Mouse (Mus musculus) lung, adult 2 months (tissue): Measurements from ENCODE around the gene Sipa1l1. TPM values are rescaled to one million over a fixed set of nuclear protein-coding genes. Genes with fewer than 3 reads are reported as not detected.

Experiments used
- DNase-seq: peaks from one replicate; pipeline ENCODE4 v3.0.0; 2022
- H3K4me1 ChIP-seq: fragments of 200-500 bp; 2 replicates; pipeline ENCODE4 v1.6.1; 2011; ENCODE audit warnings: low read length; ENCODE audit not compliant: control insufficient read depth, insufficient read depth
- H3K4me3 ChIP-seq: fragments of 200-500 bp; replicated peaks from 2 replicates; pipeline ENCODE3; 2011; ENCODE audit warnings: low read depth, mild to moderate bottlenecking, control low read depth, low read length; ENCODE audit errors: extremely low read depth
- CTCF ChIP-seq: fragments of 200-500 bp; IDR thresholded peaks from 2 replicates; pipeline ENCODE4 v1.5.1; 2011; ENCODE audit warnings: mild to moderate bottlenecking, low read length, control low read depth; ENCODE audit not compliant: insufficient read depth
- POLR2A ChIP-seq: fragments of 200-500 bp; IDR thresholded peaks from 2 replicates; pipeline ENCODE4 v1.6.1; 2011; ENCODE audit warnings: low read depth, mild to moderate bottlenecking, control low read depth, low read length, borderline replicate concordance; ENCODE audit errors: extremely low read depth
- WGBS: fragments of 180-500 bp; shearing (Covaris S2); methylation state at CpG from one replicate; pipeline ENCODE4 v1.1.7; 2018; 5-methylcytosine and 5-hydroxymethylcytosine counted together
- polyA plus RNA-seq: library from polyadenylated mRNA; depleted of rRNA; stranded (reverse); fragments of >200 nt; gene quantifications from 2 replicates; pipeline ENCODE4 v1.2.3, GENCODE M21; 2012

The Sipa1l1 gene
- polyA plus RNA-seq, 1 experiment, result 26.9 TPM

DNA sequence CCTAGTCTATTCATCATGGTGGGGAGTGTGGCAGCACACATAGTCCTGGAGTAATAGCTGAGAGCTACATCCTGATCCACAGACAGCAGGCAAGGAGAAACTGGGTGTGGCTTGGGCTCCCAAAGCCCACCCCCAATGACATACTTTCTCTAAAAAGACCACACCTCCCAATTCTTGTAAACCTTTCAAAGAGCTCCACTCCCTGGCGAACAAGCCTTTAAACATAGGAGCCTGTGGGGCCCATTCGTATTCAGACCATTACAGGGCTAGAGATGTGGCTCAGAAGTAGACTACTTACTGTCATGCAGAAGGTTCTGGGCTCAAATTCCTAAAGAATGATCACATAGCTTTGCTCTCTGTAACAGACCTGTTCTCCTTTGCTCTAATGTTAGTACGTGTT lies 156.4 kb downstream of the Sipa1l1 start:
- no peak for DNase-seq
- TF ChIP-seq CTCF (no peak), POLR2A (no peak)
- H3K4me3 ChIP-seq, result no peak overlapping the region
- no peaks in the 10 kb centered on the region for H3K4me1 ChIP-seq
- WGBS, result 87% methylated on average over 3 of the region's 3 CpGs

DNA sequence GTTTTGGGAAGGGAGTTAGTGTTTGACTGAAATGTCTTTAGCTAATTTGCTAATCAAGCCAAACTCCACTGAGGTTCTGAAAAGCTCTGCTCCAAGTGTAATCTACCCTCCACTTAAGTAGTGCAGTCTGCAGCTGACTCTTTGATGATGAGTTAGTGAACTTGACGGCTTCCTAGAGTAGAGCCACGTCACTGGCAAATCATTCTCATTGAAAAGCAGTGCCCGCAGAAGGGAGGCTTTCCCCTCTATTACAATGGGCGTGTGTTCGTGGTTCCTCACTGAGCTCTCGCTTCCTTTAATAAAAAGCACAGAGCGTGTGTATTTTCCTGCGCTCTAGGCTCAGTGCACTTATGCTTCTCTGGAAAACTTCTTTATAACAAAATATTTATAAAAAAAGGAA lies 157.3 kb downstream of the Sipa1l1 start:
- no peak for DNase-seq
- Histone ChIP-seq H3K4me1 (no peaks in the 10 kb centered on the region), H3K4me3 (no peak overlapping the region)
- WGBS, result 61% methylated on average over 8 of the region's 8 CpGs
- TF ChIP-seq CTCF (no peak), POLR2A (no peak)

DNA sequence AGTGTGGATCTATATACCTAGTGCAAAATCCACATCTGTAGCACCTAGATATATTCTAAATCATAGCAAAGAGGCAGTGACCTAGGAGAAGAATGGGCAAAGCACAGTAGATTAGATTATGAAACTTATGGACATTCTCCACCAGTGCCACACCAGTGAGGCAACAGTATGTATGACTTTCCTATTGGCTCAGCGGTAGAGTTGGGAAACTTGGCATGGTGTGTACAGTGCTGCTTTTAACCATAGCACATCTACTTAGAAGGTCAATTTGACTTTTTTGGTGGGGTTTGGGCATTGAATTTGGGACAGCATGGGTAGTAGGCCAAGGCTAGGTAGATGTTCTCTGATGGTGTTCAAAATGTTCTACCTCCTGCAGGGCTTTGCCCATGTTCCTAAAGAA lies 159.0 kb downstream of the Sipa1l1 start:
- TF ChIP-seq POLR2A (no peak), CTCF (no peak)

DNA sequence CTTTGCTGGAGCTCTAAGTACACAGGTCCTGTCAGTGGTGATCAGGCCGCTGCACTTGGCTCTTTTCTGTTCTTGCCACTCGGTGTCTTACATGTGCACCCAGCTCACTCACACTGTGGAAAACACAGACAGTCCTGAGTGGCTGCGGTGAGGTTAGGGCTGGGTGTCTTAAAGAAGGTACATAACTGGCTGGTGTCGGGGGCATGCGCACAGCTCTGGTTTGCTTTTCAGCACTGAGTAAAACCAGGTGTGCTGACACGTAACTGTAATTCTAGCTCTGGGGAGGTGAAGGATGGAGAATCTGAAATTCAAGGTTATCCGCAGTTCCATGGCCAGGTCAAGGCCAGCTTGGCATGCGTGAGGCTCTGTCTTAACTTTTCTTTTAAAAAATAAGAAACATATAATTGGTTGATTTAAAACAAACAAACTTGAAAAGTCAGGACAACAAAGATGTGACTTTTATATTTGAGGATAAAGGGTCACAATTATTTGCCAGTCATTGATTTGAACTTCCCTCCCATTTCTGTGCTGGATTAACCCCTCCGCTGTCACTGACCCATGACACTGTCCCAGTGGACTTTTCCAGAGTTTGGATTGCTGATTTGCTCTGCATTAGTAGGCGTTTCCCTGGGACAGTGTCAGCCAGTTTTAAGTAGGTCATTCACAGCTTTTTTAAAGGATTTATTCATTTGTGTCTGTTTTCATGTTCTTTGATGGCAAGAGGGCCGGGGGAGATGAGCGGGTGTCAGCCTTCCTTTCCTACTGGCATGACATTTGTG lies 163.9 kb downstream of the Sipa1l1 start:
- H3K4me3 ChIP-seq, result no peak overlapping the region
- 91% methylated on average over 12 of the region's 12 CpGs for WGBS
- TF ChIP-seq CTCF, result no peak
- TF ChIP-seq POLR2A, result no peak
- no peaks in the 10 kb centered on the region for H3K4me1 ChIP-seq
- DNase-seq, result no peak

More for the DNA sequence above, 159.0 kb downstream of the Sipa1l1 start:
- no peaks in the 10 kb centered on the region for H3K4me1 ChIP-seq
- 83% methylated on average over 1 of the region's 1 CpGs for WGBS
- H3K4me3 ChIP-seq, result no peak overlapping the region
- DNase-seq, result no peak

DNA sequence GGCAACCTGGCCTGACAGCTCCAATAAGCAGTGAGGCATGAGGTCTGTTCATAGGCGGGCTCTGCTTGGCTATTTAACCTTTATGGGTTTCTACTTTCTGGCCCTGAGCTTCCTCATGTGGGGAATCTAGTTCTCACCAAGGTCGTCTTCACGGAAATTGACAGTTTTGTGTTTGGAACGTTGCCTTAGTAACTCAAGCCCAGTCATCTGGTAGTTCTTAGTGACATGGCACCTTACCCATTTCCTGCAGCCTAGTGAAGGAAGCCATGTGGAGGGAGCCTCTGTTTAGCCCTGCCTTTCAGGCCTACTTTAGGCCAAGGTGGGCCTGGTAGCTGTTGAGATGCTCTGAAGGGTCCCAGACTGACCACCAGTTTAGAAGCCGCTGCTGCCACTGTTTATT lies 164.9 kb downstream of the Sipa1l1 start:
- WGBS, result 64% methylated on average over 5 of the region's 5 CpGs
- H3K4me1 ChIP-seq, result no peaks in the 10 kb centered on the region
- TF ChIP-seq CTCF (no peak), POLR2A (no peak)
- no peak overlapping the region for H3K4me3 ChIP-seq
- no peak for DNase-seq

DNA sequence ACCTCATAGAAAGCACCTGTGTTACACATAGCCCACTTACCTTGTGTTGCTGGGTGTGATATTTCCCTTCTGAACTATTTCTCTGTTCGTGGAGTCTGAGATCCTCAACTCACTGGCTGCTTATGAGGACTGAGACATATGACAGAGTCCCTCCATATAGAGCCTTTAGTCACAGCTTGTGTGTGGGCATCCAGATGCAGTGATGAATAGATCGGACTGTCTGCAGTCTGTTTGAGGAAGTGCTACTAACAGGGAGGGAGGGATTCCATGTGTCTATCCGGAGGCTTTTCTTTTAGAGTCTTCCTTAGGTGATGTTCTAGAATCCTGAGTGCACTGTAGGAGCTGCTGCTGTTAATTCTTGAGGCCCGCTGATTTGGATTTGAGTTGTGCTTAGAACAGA lies 165.4 kb downstream of the Sipa1l1 start:
- Histone ChIP-seq H3K4me1 (peaks cover under 1% of the 10 kb centered on the region), H3K4me3 (no peak overlapping the region)
- TF ChIP-seq CTCF, result no peak
- TF ChIP-seq POLR2A, result no peak
- DNase-seq, result no peak
- WGBS, result 62% methylated on average over 4 of the region's 4 CpGs

DNA sequence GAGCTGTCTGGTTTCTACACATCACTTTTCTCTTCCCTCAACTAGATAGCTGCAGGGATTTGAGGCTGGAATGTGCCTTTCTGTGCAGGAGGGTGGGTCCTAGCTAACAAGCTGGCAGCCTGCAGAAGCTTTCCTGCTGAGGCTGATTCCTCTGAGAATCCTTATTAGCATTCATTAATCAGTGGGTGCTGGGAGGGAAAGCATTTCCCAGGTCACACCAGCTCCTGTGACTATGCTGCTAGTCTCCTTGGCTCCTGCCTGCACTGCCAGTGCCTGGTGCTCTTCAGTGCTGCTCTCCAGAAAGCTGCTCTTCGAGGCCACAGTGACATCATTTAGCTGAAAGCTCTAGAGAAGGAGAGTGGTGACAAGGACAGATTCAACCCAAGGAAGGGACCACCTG lies 166.0 kb downstream of the Sipa1l1 start:
- no peak for DNase-seq
- TF ChIP-seq CTCF (no peak), POLR2A (no peak)
- Histone ChIP-seq H3K4me3 (no peak overlapping the region), H3K4me1 (peaks cover 3% of the 10 kb centered on the region)
- 13% methylated on average over 1 of the region's 1 CpGs for WGBS

DNA sequence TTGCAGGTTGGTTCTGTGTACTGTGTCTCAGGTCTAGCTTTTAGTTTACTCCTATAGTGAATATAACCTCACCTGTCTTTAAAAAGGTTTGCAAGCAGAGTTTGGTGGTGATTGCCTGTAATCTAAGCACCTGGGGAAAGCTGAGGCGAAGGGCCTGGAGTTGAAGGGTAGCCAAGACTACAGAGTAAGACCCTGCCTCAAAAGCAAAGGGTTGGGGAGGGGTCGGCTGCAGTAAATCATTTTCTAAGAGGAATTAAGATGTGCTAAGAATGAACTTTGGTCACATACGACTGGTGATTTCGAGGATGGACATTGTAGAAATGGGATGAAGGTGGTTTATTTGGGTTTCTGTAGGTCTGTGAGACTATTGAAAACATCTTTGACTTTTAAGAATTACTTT lies 169.4 kb downstream of the Sipa1l1 start:
- 92% methylated on average over 4 of the region's 4 CpGs for WGBS
- TF ChIP-seq POLR2A (no peak), CTCF (no peak)
- no peak for DNase-seq
- Histone ChIP-seq H3K4me3 (no peak overlapping the region), H3K4me1 (peaks cover 3% of the 10 kb centered on the region)

DNA sequence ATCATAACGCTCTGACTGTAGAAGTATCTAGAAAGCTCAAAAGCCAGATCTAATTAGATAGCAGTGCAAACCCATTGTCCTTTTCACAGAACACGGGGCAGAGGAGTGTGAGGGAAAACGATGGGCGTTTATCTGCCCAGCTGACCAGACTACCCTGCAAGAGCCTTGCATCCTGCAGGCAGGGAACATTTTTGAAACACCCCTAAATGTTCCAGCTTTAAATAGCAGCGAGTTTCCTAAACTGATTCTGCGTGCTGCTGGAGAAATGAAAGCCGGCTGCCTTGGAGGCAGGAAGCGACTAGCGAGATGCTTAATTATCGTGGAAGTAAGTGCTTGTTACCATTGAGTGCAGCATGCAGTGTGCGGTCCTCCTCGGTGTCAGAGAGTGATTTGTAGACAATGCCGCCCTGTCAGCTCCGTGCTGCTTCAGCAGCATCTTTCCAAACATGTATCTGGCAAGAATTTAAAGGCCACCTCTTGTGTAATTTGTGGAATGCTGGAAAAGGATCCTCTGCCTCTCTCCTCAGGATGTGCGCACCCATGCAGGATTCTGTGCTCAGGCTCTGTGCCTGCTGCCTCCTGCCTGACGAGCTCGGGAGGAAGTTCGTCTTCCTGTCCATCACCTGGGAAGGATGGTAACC lies 170.2 kb downstream of the Sipa1l1 start:
- TF ChIP-seq CTCF (no peak), POLR2A (0 out of 2 replicates have a peak, but pooled peaks have one; percentile 25)
- DNase-seq, result no peak
- WGBS, result 21% methylated on average over 18 of the region's 18 CpGs
- Histone ChIP-seq H3K4me3 (peak overlapping the region; percentile 12), H3K4me1 (peaks cover 3% of the 10 kb centered on the region)
